25 mouse cellular contexts compared by ENCODE assay signal in the genomic region with DNA sequence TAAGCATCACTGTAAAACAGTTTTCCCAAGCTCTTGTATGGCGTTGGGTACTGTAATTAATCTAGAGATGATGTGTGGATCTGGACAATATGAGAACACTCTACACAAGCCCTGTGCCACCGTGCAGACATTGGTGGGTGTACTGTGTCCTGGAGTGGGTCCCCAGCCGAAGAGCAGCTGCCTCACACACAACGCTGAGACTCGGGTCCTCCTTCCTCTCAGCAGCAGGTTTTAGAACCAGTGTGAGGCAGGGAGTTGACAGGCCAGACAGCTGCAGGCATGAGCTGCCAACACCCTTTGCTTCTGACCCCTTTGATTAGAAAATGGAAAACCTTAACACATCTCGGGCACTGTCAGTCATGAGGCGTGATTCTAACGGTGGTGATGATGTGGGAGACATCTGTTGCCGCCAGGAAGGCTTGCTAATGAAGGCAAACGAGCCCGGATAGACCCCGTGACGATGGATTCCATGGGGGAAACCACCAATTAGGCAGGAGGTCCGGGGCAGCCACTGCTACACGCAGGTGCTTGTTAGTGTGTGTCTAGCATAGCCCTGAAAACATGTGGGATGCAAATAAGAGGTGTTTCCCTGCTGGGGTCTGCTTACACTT.
DNase-seq lines count a peak whose midpoint lies in the region; ATAC-seq lines count a peak whose summit lies in the region.
"Had no signal": no experiment of that assay in that cellular context is flagged by ENCODE, and none has a peak within 500 bp of the region (broad histone marks: within the 10 kb centered on the region; RNA-seq: fewer than 3 reads in every experiment).

No protein-coding gene starts in this region.

- 62% methylated on average over 15 of the region's 15 CpGs for WGBS in embryonic facial prominence, embryonic 14.5 days
- 79% methylated on average over 15 of the region's 15 CpGs for WGBS in embryonic facial prominence, embryonic 10.5 days
- 62% methylated on average over 15 of the region's 15 CpGs for WGBS in midbrain, embryonic 14.5 days
- 85% methylated on average over 15 of the region's 15 CpGs for WGBS in midbrain, embryonic 10.5 days
- 49% methylated on average over 15 of the region's 15 CpGs for WGBS in midbrain, embryonic 16.5 days

- H3K4me3 ChIP-seq in embryonic facial prominence, embryonic 14.5 days (ENCODE audit: low read depth, low read length): no peak overlapping the region
- H3K4me3 ChIP-seq in embryonic facial prominence, embryonic 10.5 days: no peak overlapping the region
- no peak overlapping the region for H3K4me3 ChIP-seq in midbrain, embryonic 14.5 days (replicated peaks; ENCODE audit: low read depth, low read length)
- H3K4me3 ChIP-seq in midbrain, embryonic 10.5 days: no peak overlapping the region
- H3K4me3 ChIP-seq in midbrain, embryonic 16.5 days (ENCODE audit: low read depth, low read length): no peak overlapping the region
- H3K4me3 ChIP-seq: embryonic facial prominence, embryonic 15.5 days; heart, embryonic 15.5 days; limb, embryonic 12.5 days had no signal

- H3K36me3 ChIP-seq in embryonic facial prominence, embryonic 14.5 days (ENCODE audit: control insufficient read depth, insufficient read depth, low read length): no peaks in the 10 kb centered on the region
- no peaks in the 10 kb centered on the region for H3K36me3 ChIP-seq in embryonic facial prominence, embryonic 10.5 days (replicated peaks)
- no peaks in the 10 kb centered on the region for H3K36me3 ChIP-seq in midbrain, embryonic 14.5 days (ENCODE audit: control insufficient read depth, insufficient read depth, low read length)
- no peaks in the 10 kb centered on the region for H3K36me3 ChIP-seq in midbrain, embryonic 10.5 days
- H3K36me3 ChIP-seq in midbrain, embryonic 16.5 days (ENCODE audit: control insufficient read depth, insufficient read depth, low read length): no peaks in the 10 kb centered on the region
- H3K36me3 ChIP-seq: embryonic facial prominence, embryonic 15.5 days; heart, embryonic 15.5 days; limb, embryonic 12.5 days had no signal

- no peak overlapping the region for H3K9ac ChIP-seq in embryonic facial prominence, embryonic 14.5 days (ENCODE audit: low read depth, low read length)
- no peak overlapping the region for H3K9ac ChIP-seq in midbrain, embryonic 14.5 days (replicated peaks; ENCODE audit: low read length)
- no peak overlapping the region for H3K9ac ChIP-seq in midbrain, embryonic 16.5 days (ENCODE audit: low read depth, low read length)
- H3K9ac ChIP-seq: embryonic facial prominence, embryonic 15.5 days; heart, embryonic 15.5 days; hindbrain, embryonic 14.5 days; limb, embryonic 12.5 days; liver, postnatal 0 days had no signal

- peak; percentile 17 for DNase-seq in embryonic facial prominence, embryonic 14.5 days (ENCODE audit: low spot score)
- no peak for DNase-seq in embryonic facial prominence, embryonic 10.5 days (ENCODE audit: low spot score)
- DNase-seq in midbrain, embryonic 14.5 days: peak; percentile 54
- no peak for DNase-seq in midbrain, embryonic 10.5 days (ENCODE audit: low spot score)
- no peak for DNase-seq in urinary bladder, postnatal 14 days (ENCODE audit: low spot score)
- DNase-seq in testis, postnatal 10 days (ENCODE audit: low spot score): no peak
- DNase-seq: adrenal gland, postnatal 10 days; cerebellum, postnatal 36 days; embryo, embryonic 11 days; gastrocnemius, postnatal 36 days; heart, postnatal 36 days; kidney, adult 2 months; kidney, postnatal 10 days; liver, postnatal 0 days; right cerebral cortex, postnatal 25 days; thymus, postnatal 14 days had no signal

- no peak overlapping the region for H3K27ac ChIP-seq in embryonic facial prominence, embryonic 14.5 days (replicated peaks; ENCODE audit: low read depth, low read length)
- H3K27ac ChIP-seq in embryonic facial prominence, embryonic 10.5 days (replicated peaks): no peak overlapping the region
- peak overlapping the region; percentile 33; the same call in 1 of the 2 replicates for H3K27ac ChIP-seq in midbrain, embryonic 14.5 days (replicated peaks; ENCODE audit: low read depth, low read length)
- H3K27ac ChIP-seq in midbrain, embryonic 10.5 days (replicated peaks): no peak overlapping the region
- peak overlapping the region; percentile 18; the same call in 1 of the 2 replicates for H3K27ac ChIP-seq in midbrain, embryonic 16.5 days (ENCODE audit: low read length)
- H3K27ac ChIP-seq: embryonic facial prominence, embryonic 15.5 days; heart, embryonic 15.5 days; hindbrain, embryonic 14.5 days; limb, embryonic 12.5 days; macrophage had no signal

- no peaks in the 10 kb centered on the region for H3K27me3 ChIP-seq in embryonic facial prominence, embryonic 14.5 days (replicated peaks; ENCODE audit: control insufficient read depth, insufficient read depth, low read length)
- no peaks in the 10 kb centered on the region for H3K27me3 ChIP-seq in embryonic facial prominence, embryonic 10.5 days (replicated peaks; ENCODE audit: low read depth, poor library complexity, severe bottlenecking)
- H3K27me3 ChIP-seq in midbrain, embryonic 14.5 days (ENCODE audit: control insufficient read depth, insufficient read depth, low read length): no peaks in the 10 kb centered on the region
- H3K27me3 ChIP-seq in midbrain, embryonic 10.5 days (ENCODE audit: low read depth, poor library complexity, severe bottlenecking): no peaks in the 10 kb centered on the region
- no peaks in the 10 kb centered on the region for H3K27me3 ChIP-seq in midbrain, embryonic 16.5 days (ENCODE audit: control insufficient read depth, insufficient read depth, low read depth, low read length)
- H3K27me3 ChIP-seq: embryonic facial prominence, embryonic 15.5 days; heart, embryonic 15.5 days; limb, embryonic 12.5 days had no signal

- no peak overlapping the region for H3K4me2 ChIP-seq in embryonic facial prominence, embryonic 14.5 days (ENCODE audit: low read depth, low read length)
- no peak overlapping the region for H3K4me2 ChIP-seq in midbrain, embryonic 14.5 days (ENCODE audit: low read length)
- H3K4me2 ChIP-seq in midbrain, embryonic 16.5 days (ENCODE audit: low read length): no peak overlapping the region
- H3K4me2 ChIP-seq: embryonic facial prominence, embryonic 15.5 days; heart, embryonic 15.5 days; hindbrain, embryonic 14.5 days; limb, embryonic 12.5 days; liver, embryonic 11.5 days had no signal

- ATAC-seq in embryonic facial prominence, embryonic 14.5 days (ENCODE audit: low read depth): peak; percentile 30; the same call in 1 of the 2 replicates
- no peak for ATAC-seq in midbrain, embryonic 14.5 days (ENCODE audit: low FRiP score, low TSS enrichment)
- ATAC-seq in midbrain, embryonic 16.5 days: peak; percentile 80
- ATAC-seq: inflammation-experienced regulatory T-cells, adult 6 months; liver, postnatal 0 days; lung, postnatal 0 days had no signal

- no peaks in the 10 kb centered on the region for H3K4me1 ChIP-seq in embryonic facial prominence, embryonic 14.5 days (ENCODE audit: control insufficient read depth, insufficient read depth, low read length)
- H3K4me1 ChIP-seq in embryonic facial prominence, embryonic 10.5 days: no peaks in the 10 kb centered on the region
- H3K4me1 ChIP-seq in midbrain, embryonic 14.5 days (ENCODE audit: control insufficient read depth, insufficient read depth, low read length): peaks cover 8% of the 10 kb centered on the region; the same call in 1 of the 2 replicates
- H3K4me1 ChIP-seq in midbrain, embryonic 10.5 days: no peaks in the 10 kb centered on the region
- peaks cover 4% of the 10 kb centered on the region; the same call in 1 of the 2 replicates for H3K4me1 ChIP-seq in midbrain, embryonic 16.5 days (ENCODE audit: control insufficient read depth, insufficient read depth, low read length)
- H3K4me1 ChIP-seq: embryonic facial prominence, embryonic 15.5 days; heart, embryonic 15.5 days; limb, embryonic 12.5 days had no signal

- no peaks in the 10 kb centered on the region for H3K9me3 ChIP-seq in embryonic facial prominence, embryonic 14.5 days (ENCODE audit: control insufficient read depth, low read length)
- no peaks in the 10 kb centered on the region for H3K9me3 ChIP-seq in embryonic facial prominence, embryonic 10.5 days
- no peaks in the 10 kb centered on the region for H3K9me3 ChIP-seq in midbrain, embryonic 14.5 days (ENCODE audit: control insufficient read depth, low read length)
- no peaks in the 10 kb centered on the region for H3K9me3 ChIP-seq in midbrain, embryonic 10.5 days (replicated peaks)
- no peaks in the 10 kb centered on the region for H3K9me3 ChIP-seq in midbrain, embryonic 16.5 days (replicated peaks; ENCODE audit: control insufficient read depth, low read length, poor library complexity, severe bottlenecking)
- H3K9me3 ChIP-seq: embryonic facial prominence, embryonic 15.5 days; heart, embryonic 15.5 days; limb, embryonic 12.5 days had no signal

Comparison
In these comparisons a context has a peak if more than half of its experiments do, and no peak if none do; other contexts are left out.
1. DNase-seq: peak in embryonic facial prominence, embryonic 14.5 days (single experiment) and midbrain, embryonic 14.5 days (single experiment); none in embryonic facial prominence, embryonic 10.5 days (single experiment), midbrain, embryonic 10.5 days (single experiment), urinary bladder, postnatal 14 days (single experiment) and testis, postnatal 10 days (single experiment).
2. H3K27ac ChIP-seq: peak in midbrain, embryonic 14.5 days (single experiment) and midbrain, embryonic 16.5 days (single experiment); none in embryonic facial prominence, embryonic 14.5 days (single experiment), embryonic facial prominence, embryonic 10.5 days (single experiment) and midbrain, embryonic 10.5 days (single experiment).